Mouse (Mus musculus): ENCODE data around the gene Tmigd1.
A peak's percentile ranks its signal among the peaks of the same experiment; 100 is the strongest.

Tmigd1 gene

DNA sequence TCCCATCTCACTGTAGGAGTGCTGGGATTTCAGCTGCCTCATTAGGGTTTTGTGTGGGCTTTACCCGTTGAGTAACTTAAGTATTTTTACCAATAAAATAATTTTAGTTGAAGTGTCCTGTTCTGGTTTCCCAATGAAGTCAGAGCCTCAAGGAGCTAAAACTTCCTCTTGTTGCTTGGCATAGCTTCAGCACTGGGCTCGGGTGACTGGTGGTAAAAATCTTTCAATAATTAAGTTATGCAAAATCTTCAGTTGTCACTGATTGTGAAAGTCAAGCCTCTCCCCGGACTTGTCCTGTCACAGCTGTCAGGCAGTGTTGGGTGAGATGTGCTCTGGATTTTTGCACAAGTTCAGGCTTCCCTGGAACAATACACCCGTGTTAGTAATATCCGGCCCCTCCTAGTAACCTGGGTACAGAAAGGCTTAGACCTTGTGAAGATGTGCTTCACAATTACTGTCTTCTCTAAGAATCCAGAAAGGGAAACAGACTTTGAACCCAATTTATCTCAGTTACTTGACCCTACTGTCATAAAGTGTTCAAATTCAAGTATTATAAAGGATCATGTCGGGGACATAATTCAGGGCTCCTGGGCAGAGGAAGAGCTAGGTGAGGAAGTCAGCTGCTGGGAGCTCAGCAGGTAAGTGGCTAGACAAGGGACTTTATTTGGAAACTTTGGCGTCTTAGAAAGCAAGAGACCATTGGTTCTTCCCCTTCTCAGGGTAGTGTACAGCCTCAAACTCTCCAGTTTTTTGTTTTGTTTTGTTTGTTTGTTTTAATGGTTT lies at the start of gene Tmigd1:
Tmigd1 (plus strand) TSS at position 581 of the 783 bp plus-strand sequence.
- no peak for DNase-seq (ENCODE audit: low read depth in 1 of 2, low spot score in 2 of 2)

DNA sequence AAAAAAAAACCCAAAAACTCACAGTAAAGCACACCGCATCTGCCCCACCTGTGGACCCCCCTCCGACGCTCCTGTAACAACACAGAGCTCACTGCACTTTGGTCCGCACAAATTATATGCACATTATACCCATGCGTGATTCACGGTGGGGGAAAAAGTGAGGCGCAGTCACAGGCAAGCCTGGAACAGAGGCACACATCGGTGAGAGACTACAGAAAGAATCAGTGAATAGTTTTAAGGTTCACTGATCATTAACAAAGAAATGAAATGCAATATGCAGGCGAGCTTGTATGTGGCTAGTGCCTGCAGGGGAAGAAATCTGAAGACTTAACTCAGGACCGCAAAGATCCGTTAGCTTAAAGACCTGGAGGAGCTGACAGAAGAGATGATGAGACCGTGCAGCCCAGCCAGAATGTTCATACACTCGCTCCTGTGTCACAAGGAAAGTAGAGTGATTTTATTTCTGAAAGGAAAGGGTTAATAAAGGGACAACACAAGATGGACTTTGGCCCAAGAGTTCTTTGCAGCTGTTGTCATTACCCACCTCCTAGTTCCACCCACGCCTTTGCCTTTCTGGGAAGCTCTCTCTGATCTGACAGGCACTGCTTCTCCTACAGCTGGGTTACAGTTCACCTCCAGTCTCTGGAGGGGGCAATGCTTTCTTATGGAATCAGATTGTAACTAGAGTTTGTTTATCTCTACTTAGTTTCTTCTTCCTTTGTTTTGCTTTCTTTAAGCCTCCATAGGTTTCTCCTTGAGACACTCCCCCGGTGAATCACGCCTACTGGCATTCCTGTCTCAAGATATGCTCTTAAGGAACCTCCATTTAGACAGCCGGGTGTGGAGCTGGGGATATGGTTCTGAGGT lies 47.3 kb upstream of the Tmigd1 start:
- no peak for DNase-seq (ENCODE audit: low read depth in 1 of 2, low spot score in 2 of 2)

DNA sequence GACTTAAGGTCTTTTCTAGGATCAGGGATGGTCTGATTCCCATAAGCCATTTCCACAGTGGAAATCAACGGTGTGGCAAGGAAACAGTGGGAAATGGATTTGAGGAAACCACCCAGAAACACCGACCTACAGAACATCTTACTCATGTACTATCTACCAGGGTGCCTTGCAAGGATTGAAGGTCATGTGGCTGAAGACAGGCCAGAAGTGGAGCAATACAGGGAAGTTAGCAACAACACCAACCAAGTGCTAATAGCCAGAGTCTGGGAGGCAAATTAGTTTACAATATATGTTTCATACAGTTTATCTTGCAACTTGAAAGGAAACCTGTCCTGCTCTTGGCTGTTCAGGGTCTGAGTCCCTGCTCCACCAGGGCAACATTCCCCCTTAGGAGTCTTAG lies 45.4 kb upstream of the Tmigd1 start:
- DNase-seq (ENCODE audit: low read depth in 1 of 2, low spot score in 2 of 2), result no peak

DNA sequence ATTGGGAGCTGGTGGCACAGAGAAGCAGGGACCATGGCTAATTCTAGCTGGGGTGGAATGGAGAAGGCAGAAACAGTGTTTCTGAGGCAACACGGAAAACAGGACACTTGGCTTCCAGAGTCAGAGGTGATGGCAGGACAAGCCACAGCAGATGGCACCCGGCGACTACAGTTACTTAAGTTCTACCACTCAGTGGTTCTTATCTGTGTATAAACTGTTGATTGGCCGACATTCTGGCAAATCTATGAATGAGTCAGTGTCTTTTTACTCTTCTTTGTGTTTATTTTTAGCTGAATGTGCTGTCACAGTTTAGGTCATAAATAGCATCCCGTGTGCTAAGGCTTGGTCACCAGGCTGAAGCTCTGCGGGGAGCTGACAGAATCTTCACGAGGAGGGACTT lies 44.8 kb upstream of the Tmigd1 start:
- no peak for DNase-seq (ENCODE audit: low read depth in 1 of 2, low spot score in 2 of 2)

DNA sequence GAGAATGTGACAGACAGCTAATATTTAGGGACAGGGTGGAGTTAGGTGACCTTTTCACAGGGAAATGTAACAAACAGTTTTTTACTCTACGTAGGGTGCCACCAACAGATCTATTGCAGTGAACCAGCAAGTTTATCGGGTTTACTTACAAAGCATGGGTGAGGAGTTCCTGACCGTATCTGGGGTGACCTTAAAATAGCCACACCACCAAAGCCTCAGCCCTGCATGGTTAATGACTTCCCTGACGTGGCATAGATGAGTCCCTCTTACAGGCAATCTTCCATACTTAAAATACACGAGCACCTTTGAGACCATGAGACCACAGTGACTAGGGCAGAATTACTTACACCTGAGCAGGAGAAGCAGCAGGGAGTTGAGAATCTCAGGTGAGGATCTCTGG lies 43.2 kb upstream of the Tmigd1 start:
- no peak for DNase-seq (ENCODE audit: low read depth in 1 of 2, low spot score in 2 of 2)

DNA sequence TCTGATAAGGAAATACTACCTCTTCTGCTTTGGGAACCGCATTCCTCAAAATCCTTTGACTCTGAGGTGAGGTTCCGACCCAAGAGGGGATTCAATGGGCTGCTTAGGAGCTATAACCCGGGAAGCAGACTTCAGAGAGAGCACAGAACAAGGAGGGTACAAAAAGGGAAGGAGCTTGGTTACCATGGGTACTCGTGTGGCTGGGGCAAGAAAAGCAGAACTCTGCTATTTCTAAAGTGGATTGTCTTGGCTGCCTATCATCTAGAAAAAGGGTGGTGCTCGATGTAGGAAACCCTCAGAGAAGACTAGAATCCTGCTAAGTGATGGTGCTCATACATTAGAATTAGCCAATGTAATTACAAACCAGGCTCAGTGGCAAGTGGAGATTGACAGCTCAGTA lies 42.7 kb upstream of the Tmigd1 start:
- DNase-seq (ENCODE audit: low read depth in 1 of 2, low spot score in 2 of 2), result peak; percentile 11 to 23

DNA sequence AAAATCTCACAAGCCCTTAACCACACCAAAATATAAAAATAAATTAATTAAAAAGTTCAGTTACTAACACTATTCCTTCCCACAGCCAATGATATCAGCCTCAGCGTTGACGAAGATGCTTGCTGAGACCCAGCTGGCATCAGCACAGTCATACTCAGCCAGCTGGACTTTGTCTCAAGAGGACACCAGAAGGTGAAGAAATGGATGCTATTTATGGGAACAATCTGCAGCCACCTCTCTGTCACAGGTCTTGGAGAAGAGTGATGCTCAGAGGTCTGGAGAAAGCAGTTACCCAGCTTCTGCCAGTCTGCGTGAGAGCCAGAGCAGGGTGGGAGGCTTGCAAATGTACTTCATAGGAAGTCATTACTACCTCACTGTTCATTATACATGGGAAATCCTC lies 40.8 kb upstream of the Tmigd1 start:
- DNase-seq (ENCODE audit: low read depth in 1 of 2, low spot score in 2 of 2), result no peak

DNA sequence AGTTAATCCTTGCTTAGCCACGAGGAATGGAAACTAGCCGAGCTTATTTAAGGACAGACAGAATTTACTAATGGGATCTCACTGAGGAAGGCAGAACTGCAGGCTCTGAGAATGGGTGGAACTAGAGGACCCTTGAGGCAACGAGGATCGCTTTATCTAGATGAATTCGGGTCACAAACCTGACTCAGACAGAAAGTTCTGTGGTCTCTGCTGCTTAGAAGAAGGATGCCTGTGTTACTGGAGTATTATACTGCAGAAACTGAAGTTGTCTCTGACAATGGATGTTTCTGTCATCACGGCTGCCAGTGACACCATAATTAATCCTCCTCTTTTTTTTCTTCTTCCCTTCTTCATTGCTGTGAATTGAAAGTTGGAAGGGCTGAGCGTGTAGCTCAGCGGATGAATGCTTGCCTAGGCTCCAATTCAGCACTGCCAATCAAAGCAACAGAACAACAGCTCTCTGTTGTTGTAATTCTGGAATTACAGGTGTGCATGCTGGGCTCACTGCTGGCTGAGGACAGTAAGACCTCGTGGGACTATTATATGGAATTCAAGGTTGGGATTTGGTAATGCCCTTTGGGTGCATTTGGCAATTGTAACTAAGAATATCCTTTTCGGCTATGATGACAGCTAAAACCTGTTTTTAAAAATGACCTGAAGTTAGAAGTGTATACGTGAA lies 29.3 kb upstream of the Tmigd1 start:
- DNase-seq (ENCODE audit: low read depth in 1 of 2, low spot score in 2 of 2), result no peak

DNA sequence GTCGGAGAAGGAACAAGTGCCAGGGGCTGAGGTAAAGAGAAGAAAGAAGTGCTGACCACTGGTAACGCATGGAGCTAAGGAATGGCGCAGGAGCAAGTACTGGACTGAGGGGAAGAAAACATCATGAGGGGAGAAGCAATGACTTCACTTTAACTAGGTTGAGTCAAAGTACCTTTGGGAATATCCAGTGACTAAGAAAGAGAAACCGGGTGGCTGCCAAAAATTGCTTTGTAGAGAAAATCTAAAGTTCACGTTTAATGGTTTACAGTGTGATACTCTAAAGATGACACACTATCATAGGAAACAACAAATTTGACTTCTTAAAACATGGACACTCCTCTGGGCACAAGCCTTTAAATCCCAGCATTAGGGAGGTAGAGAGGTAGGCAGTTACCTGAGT lies 28.1 kb upstream of the Tmigd1 start:
- no peak for DNase-seq (ENCODE audit: low read depth in 1 of 2, low spot score in 2 of 2)

DNA sequence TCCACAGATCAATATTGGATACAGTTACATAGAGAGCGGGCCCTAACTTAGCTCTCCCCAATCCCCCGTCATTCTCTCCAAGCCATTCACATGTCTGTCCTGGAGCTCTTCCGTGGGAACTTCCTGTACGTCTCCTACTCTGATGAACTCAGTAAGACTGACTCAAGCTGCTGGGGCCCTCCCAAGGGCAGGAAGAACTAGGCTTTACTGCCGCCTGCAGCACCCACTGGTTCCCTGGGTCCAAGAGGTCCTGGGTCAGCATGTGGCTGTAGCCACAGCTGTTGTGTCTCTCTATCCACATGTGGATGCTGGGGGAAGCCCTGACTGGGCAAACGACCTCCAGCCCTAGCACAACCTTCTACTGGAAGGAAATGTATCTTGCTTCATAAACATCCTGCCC lies 27.2 kb upstream of the Tmigd1 start:
- no peak for DNase-seq (ENCODE audit: low read depth in 1 of 2, low spot score in 2 of 2)

DNA sequence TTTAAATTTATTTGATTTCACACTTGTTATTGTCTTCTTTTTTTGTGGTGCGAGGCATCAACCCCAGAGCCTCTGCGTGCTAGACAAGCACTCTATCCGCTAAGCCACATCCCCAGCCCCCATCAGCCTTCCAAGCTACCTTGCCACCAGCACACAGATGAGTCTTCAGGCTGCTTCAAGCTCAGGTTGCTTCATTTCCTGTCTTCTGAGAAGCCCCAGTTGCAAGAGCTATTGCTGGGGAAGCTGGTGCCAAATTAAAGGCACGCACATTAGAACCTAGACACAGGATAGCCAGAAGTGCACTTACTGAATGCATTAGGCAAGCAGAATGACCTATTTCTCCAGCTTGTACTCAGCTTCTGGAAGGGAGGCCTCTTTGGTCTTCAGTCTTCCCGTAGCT lies 22.1 kb upstream of the Tmigd1 start:
- DNase-seq (ENCODE audit: low read depth in 1 of 2, low spot score in 2 of 2), result no peak

DNA sequence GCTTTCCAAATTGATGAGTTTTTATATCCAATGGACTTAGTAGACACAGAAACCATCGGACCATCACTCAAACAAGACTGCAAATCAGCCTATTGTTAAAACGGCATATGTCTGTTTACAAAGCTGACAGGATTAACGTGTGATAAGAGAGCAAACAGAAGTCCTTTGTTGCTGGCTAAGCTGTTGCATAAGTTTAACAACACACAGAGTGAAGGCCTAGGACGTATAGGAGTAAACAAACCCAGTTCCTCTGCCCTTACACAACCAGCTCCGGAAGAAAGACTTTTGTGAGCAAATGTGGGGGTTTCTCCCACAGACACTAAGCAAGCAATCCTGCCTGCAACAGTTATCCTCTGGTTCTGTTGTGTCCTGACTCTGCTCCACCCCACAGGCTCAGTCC lies 17.5 kb upstream of the Tmigd1 start:
- no peak for DNase-seq (ENCODE audit: low read depth in 1 of 2, low spot score in 2 of 2)

DNA sequence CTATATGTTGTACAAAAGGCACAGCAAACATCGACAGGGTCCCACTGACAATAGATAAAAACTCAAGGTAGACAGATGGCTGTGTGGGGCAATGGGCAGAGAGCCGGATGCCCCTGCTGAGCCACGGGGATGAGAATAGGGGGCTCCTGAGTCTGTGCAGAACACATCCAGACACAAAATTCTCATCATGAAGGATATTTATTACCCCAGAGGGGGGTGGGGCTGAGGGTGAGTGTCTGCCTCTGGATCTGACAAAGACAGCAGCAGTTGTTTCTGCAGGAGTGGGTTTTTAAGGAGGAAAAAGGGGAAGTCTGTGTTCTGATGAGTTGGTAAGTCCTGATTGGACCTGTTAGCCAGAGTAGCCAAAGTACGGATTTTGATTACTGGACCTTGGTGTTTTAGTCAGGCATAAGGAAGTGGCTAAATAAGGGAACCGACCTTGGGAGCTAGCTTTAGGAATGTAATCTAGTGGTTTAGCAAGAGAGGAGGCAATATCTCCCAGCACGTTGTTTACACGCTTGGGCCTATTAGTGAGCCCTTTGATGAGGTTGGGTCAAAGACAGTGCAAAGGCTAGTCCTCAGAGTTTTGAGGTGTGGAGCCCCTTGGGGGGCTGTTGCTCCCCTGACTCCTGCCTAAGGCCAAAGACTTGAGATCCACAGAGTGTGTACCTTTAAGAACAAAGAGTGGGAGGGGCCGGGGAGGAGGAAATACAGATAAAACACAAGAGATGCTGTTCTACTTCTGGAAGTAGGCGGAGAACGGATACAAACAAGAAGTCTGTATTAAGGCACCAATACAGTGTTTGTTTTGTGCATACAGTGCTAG lies 12.4 kb upstream of the Tmigd1 start:
- no peak for DNase-seq (ENCODE audit: low read depth in 1 of 2, low spot score in 2 of 2)

DNA sequence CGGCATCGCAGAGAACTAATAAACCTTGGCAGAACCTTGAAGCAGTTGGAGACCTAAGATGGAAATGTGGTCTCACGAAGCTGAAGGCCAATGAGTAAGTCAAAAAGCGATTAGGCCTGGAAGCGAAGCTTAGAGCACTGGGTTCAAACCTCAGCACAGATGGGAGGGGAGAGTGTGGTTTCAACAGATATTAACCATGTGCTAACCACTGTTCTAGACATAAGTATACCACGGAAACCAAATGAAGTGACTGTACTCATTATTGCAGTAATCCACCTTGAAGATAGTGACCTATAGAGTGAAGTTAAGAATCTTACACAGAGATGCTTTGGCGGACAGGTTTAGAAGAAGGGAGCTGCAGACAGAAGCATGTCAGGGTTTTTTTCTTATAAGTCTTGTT lies 10.8 kb upstream of the Tmigd1 start:
- no peak for DNase-seq (ENCODE audit: low read depth in 1 of 2, low spot score in 2 of 2)

DNA sequence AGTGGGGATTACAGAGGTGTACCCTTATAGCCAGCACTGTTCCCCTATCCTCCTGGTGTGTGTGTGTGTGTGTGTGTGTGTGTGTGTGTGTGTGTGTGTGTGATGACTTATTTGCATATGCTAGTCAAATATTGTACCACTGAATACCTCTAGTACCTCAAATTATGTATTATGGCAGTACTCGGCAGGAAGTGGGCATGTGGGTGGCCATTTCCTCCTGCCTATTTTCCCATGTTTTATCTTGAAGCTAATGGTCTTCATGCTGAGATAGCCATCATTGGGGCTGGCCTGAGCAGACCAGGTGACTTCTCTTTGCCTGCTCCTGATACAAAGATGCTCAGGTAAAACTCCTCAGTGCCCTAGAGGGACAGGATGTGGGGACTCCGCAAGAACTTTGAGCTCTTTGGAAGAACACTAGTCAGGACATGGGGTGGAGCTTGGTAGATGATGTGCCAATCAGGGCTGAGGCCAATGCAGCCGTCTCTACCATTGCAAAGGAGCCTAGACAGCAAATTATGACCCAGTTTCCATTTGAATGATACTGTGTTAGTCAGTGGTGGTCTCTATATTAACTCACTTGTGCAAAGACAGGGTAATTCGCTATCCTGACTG lies 10.1 kb upstream of the Tmigd1 start:
- DNase-seq (ENCODE audit: low read depth in 1 of 2, low spot score in 2 of 2), result no peak

DNA sequence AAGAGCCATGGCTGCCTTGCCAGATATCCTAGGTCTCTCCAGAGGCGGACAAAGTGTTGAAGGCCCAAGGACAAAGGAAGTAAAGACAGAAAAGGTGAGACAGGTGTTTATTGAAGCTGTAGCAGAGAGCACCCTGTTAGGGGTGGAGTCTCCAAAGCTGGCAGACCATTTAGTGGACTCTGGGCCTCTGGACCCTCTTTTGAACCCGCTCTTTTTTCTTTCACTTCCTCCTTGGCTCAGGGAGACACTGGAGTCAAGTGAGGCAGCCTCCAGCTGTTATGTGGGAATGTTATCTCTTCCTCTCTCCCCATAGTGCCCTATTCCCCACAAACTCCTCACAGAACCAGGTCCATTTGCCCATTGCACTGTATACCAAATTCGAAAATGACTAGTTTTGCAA lies 9.0 kb upstream of the Tmigd1 start:
- DNase-seq (ENCODE audit: low read depth in 1 of 2, low spot score in 2 of 2), result no peak

DNA sequence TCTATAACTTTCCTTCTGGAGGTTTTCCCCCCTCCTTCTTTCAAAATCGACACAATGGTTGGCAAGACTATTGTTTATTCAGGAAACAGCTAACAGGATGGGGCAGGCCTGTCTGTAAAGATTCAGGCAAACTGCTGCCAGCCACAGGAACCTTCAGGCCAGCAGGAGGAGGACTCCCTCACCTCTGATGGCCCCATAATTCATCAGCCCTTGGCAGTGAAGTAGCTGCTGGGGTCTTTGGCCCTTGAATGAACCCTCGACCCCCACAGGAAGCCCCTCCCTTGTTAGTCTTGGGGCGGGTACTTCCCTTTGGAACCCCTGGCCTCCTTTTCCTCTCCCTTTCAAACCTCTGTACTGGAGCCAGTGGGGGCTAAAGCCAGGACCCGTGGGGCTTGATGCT lies 8.4 kb upstream of the Tmigd1 start:
- no peak for DNase-seq (ENCODE audit: low read depth in 1 of 2, low spot score in 2 of 2)

DNA sequence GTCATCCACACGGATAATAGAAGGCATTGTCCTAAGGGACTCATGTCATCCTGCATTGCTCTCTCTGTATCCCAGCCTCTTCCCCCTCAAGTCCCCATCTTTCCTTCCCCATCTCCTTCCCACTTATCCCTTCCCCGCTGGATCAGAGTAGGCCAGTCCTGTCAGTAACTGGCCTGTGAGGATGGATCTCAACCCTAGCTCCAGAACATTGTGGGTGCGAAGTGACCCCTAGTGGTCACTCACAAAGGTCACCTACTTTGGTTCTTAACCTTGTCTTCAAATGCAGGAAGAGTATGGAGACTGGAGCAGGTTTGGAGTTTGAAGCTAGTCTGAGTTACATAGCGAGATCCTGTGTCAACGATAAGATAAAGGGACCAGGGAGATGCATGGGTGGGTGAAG lies 7.7 kb upstream of the Tmigd1 start:
- DNase-seq (ENCODE audit: low read depth in 1 of 2, low spot score in 2 of 2), result peak in 1 of 2 experiments; percentile 11

DNA sequence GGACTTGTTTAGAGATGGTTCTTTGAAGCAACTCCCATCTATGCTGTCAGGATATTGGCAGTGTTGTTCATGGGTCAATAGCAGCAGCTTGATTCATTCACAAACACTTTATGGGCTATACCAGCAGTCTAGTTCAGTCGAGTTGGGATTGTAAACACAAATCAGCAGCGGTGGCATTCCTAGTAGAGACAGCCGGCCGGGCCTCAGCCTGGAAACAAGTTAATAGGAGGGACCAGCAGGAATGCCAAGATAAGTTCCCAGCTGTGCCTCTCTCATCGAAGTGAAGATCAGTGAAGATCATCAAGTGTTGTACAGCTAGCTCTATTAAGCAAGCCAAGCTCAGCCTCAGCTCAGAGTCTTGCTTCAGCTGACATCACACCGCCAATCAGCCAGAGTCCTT lies 5.6 kb upstream of the Tmigd1 start:
- no peak for DNase-seq (ENCODE audit: low read depth in 1 of 2, low spot score in 2 of 2)

DNA sequence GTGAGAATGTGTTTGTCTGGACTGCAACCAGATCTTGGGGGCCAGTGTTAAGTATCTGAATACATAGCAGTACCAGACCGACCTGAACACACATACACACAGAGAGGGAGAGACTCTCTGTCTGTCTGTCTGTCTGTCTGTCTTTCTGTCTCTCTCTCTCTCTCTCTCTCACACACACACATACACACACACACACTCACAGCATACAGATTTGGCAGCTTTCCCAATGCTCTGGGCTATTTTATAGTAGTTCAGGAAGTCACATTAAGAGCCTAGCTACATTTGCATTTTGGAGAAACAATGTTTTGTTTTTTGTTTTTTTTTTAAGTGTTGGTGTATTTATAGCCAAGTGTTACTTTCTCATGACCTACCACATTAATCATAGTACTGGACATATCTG lies 4.8 kb upstream of the Tmigd1 start:
- DNase-seq (ENCODE audit: low read depth in 1 of 2, low spot score in 2 of 2), result no peak

DNA sequence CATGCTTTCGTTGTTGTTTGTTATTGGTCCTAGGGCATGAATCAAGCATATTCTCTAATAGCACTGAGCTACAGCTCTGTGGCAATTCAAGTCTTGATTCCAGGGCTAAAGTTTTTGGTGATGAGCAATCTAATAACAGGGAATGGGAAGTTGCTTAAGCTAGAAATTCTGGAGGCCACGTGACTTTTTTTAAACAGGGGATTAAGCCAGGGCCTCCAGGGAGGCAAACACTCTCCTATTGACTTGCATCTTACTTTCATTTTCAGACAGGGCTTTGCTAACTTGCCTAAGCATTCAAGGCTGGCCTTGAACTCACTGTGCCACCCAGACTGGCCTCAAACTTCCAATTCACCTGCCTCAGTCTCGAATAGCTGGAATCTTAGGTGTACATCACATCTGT lies 4.1 kb upstream of the Tmigd1 start:
- no peak for DNase-seq (ENCODE audit: low read depth in 1 of 2, low spot score in 2 of 2)

Measured in monocyte, adult 2 months (primary cell).